Mouse (Mus musculus): Measurements from ENCODE around the gene Ebf3. TPM values are rescaled to one million over a fixed set of nuclear protein-coding genes. Genes with fewer than 3 reads are reported as not detected.

The Ebf3 gene
- polyA plus RNA-seq, 1 experiment = not detected

DNA sequence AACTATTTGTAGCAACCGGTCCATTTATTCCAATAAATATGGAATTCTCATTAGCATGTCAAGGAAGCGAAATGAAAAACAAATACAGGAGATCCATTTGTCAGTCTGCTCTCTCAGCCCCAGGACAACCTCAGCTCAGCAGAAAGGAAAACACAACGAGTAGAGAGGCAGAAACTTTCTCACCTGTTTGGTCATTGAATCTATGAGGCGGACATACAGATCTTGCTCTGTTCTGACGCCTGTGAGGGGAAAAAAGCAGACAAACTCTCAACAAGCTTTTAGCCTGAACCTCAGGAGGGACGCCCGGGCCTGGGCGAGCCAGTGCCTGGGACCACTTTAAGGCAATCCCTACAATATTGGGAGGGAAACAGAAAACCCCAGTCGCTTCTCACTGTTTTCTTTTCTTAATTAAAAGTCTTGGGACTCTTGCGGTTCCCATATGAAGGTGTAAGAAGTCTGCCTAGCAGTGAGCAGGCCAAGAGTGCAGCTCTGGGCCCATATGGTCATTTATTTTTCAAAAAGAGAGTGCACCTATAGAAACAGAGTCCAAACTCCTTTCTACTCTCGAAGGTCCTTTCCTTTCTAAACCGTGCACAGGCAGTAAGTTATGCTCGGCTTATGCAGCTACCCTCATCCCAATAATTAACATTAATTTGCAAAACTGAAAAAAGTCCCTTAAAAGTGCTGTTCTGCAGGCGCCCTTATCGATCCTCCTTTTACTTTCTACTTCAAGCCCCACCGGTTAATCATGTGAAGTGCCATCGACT is 1.9 kb downstream of the Ebf3 start:
- no peaks in the 10 kb centered on the region for H3K9me3 ChIP-seq

DNA sequence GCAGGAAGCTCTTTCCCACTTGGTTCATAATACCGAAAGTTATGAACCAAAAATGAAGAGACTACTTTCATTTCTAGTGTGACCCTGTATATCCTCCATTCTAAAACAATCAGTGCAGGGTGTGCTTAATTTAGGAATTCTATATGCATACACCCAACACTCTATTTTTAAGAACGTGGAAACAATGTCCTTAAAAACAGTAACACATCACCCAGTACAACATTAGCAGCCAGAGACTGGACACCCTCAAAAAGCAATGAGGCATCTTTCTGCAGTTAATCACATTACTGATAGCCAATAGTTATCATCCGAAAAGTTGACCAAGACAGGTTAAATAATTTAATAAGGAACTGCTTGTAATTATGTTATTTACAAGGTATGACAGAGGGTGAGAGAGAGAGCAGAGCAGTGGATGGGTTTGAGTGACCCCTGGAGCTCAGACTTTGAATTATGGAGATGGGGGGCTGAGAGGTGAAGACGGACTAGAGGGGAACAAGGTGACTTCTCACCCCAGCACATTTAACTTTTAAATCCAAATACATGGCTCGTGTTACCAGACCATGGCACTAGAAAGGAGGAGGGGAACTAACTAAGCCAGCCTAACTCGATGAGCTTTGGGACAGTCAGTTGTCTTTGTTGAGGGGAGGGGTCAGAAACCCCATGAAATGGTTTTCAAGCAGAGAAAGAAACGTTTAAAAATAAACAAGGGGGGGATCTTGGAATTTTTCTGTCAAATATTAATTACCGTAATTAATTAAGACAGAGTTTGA is 2.7 kb downstream of the Ebf3 start:
- TF ChIP-seq FLI1 (IDR thresholded peaks at IDR 0.05; ENCODE audit: low read length) = no peak
- no peak for TF ChIP-seq GATA1 (IDR thresholded peaks at IDR 0.05; ENCODE audit: borderline replicate concordance, low read length)
- H3K4me3 ChIP-seq (replicated peaks) = no peak overlapping the region
- H3K9me3 ChIP-seq = no peaks in the 10 kb centered on the region
- no peaks in the 10 kb centered on the region for H3K36me3 ChIP-seq (replicated peaks; ENCODE audit: low read length)
- peaks cover 47% of the 10 kb centered on the region for H3K4me1 ChIP-seq
- peaks cover 98% of the 10 kb centered on the region for H3K27me3 ChIP-seq (replicated peaks)

More for the DNA sequence above, 1.9 kb downstream of the Ebf3 start:
- no peaks in the 10 kb centered on the region for H3K36me3 ChIP-seq (replicated peaks; ENCODE audit: low read length)
- H3K4me1 ChIP-seq = peaks cover 47% of the 10 kb centered on the region
- H3K27me3 ChIP-seq (replicated peaks) = peaks cover 98% of the 10 kb centered on the region
- TF ChIP-seq FLI1 (IDR thresholded peaks at IDR 0.05; ENCODE audit: low read length) = no peak
- TF ChIP-seq GATA1 (IDR thresholded peaks at IDR 0.05; ENCODE audit: borderline replicate concordance, low read length) = no peak
- peak overlapping the region; percentile 89 for H3K4me3 ChIP-seq (replicated peaks)

DNA sequence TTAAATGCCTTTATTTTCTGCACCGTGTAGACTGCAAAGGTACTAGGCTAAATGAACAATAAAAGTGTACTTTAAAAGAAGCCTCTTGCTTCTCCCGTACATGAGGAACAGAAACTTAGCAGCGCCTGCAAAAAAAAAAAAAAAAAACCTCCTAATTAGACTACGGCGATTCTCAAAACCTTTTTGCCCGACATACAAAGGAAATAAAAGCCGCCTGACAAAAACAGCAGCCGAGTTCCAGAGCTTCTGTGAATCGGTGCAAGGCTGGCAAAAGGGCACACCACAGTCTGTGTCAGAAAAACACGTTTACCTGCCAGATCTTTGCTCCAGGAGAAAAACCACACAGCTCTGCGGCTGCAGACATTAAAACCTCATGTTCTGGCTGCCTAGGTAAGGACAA is 3.4 kb downstream of the Ebf3 start:
- H3K27me3 ChIP-seq (replicated peaks) = peaks cover 97% of the 10 kb centered on the region
- H3K4me1 ChIP-seq = peaks cover 47% of the 10 kb centered on the region
- TF ChIP-seq FLI1 (IDR thresholded peaks at IDR 0.05; ENCODE audit: low read length) (no peak), GATA1 (IDR thresholded peaks at IDR 0.05; ENCODE audit: borderline replicate concordance, low read length) (no peak)
- no peaks in the 10 kb centered on the region for H3K36me3 ChIP-seq (replicated peaks; ENCODE audit: low read length)
- no peak overlapping the region for H3K4me3 ChIP-seq (replicated peaks)
- no peaks in the 10 kb centered on the region for H3K9me3 ChIP-seq

DNA sequence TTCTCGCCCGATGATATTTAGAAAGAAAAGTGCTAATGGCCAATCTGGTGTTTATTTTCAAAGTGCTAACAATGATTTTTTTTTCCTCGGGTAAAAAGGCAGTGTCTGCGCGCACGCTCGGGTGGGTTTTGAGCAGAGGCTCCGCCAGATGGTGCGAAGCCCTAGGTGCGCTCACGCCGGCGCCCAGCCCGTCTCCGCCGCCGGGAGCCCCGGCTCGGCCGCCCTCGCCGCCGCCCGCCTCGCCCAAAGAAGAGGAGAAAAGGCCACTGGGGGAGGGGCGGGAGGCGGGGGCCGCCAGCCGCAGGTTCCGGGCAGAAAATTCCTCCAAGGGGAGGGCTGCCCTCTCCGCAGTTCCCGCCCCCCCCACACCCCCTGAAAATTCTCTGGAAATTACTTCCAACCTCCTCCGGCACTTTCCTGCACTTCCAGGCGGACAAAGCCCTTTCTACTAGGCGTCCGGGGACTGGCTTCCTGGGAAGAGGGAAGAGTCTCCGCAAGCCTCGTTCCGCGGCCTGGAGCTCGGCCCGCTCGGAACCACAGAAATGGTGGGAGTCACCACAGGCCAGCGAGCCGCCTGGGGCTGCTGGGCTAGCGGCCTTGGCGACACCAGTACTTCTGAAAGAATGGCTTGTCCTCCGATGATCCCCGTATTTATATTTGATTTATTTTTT is 4.0 kb downstream of the Ebf3 start:
- Histone ChIP-seq H3K9me3 (no peaks in the 10 kb centered on the region), H3K27me3 (replicated peaks) (peaks cover 94% of the 10 kb centered on the region), H3K4me3 (replicated peaks) (peak overlapping the region; percentile 33)

DNA sequence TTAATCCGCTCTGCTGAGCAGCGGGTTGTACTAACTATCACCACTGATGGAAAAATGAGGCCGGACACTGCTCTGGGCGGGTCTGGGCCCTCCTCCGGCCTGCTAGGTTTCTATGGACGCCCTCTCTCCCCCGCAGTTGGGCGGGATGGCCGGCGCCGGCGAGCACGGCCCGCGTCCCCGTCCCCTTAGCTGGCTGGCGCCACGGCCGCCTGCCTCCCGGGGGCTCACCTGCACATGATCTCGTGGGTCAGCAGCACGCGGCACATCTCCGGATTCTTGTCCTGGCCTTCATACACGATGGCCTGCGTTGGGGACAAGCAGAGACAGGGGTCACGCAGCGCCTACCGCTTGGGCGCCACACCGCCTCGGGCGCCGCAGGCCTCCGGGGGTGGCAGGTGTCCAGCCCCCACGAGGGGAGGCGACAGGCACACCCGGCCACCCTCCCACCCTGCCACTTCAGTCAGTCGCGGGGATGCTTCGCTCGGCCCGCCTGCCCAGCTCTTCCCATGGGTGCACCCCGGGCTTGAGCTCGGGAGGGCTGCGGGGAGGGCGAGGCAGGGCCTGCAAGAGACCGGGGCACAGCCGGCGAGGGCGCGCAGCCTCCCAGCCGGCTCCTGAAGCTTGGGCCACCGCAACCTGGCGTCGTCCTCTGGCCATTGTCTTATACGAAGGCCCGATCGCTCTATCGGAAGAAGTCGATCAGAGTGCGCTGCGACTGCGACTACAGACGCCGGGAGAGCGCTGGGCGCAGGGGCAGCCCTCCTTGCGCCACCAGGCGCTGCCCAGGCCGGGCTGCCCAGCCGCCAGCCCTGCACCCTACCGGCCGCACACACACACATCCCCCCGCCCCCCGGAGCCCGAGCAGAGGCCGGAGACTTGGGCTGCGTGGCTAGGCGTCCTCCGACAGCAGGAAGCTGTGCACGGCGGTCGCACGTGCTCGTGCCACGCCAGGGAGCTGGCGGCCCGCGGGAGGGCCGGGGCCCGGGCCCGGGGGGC is 4.9 kb downstream of the Ebf3 start:
- TF ChIP-seq GATA1 (IDR thresholded peaks at IDR 0.05; ENCODE audit: borderline replicate concordance, low read length) = no peak
- Histone ChIP-seq H3K4me1 (peaks cover 38% of the 10 kb centered on the region), H3K27me3 (replicated peaks) (peaks cover 93% of the 10 kb centered on the region), H3K9me3 (no peaks in the 10 kb centered on the region), H3K4me3 (replicated peaks) (peak overlapping the region; percentile 46), H3K36me3 (replicated peaks; ENCODE audit: low read length) (no peaks in the 10 kb centered on the region)

More for the DNA sequence above, 4.0 kb downstream of the Ebf3 start:
- TF ChIP-seq GATA1 (IDR thresholded peaks at IDR 0.05; ENCODE audit: borderline replicate concordance, low read length) = no peak
- TF ChIP-seq FLI1 (IDR thresholded peaks at IDR 0.05; ENCODE audit: low read length) = no peak
- Histone ChIP-seq H3K36me3 (replicated peaks; ENCODE audit: low read length) (no peaks in the 10 kb centered on the region), H3K4me1 (peaks cover 47% of the 10 kb centered on the region)

DNA sequence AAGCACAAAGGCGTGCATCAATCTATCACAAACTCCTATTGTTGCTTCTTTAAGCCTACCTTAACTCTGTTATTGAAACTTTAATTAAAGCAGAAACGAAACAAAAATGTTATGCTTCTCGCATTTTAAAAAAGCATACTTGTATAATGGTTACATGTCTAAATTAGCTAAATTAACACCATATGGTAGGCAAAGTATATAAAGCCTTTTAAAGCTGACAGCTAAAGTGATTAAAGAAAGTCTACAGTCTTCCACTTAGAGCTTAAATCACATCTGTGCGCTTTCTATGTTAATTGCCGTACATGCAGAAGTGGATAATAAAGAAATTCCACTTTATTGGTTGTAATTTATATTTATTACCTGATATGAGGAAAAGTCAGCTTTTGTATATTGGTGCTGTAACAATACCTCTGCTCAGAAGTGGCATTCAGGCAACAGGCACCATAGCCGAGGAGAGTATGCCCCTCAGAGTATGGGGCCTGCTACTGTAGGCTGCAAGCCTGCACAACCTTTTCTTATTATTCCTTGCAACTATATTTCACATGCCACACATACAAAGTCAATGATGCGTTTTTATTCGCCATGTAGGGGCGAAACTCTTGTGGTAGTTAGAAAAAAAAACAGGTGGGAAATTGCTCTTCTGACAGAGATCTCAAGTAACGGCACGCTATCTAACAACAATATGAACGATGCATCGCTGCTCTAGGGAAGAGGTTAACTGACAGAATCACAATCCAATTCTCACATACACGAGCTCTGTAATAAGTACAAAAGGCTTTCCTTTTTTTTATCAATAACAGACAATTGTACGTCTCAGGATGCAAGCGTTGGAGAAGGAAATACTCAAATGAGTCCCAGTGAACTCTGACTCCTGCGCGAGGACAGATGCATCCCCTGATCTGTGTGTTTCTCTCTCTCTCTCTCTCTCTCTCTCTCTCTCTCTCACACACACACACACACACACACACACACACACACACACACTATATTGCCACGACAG is 5.9 kb downstream of the Ebf3 start:
- Histone ChIP-seq H3K27me3 (replicated peaks) (peaks cover 92% of the 10 kb centered on the region), H3K4me1 (peaks cover 28% of the 10 kb centered on the region), H3K4me3 (replicated peaks) (no peak overlapping the region), H3K9me3 (no peaks in the 10 kb centered on the region), H3K36me3 (replicated peaks; ENCODE audit: low read length) (no peaks in the 10 kb centered on the region)
- TF ChIP-seq FLI1 (IDR thresholded peaks at IDR 0.05; ENCODE audit: low read length) = no peak
- no peak for TF ChIP-seq GATA1 (IDR thresholded peaks at IDR 0.05; ENCODE audit: borderline replicate concordance, low read length)

DNA sequence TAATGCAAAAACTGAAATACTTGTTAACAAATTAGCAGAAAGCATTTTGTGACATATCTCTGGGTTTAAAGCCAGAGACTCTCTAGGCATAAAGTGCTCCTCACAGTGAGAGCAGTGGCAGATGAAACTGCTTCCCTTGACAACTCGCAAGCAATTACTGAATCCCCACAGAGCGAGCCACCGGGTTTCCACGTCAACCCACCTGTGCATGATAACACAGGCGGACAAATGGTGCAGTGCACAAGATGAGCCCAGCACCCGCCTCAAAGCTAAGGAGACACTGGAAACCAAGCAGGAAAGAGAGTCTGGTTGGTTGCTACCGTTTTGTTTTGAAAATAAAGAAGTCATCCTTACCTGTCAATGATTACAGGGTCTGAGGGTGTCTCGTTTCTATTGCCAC is 7.1 kb downstream of the Ebf3 start:
- H3K9me3 ChIP-seq = no peaks in the 10 kb centered on the region
- peaks cover 20% of the 10 kb centered on the region for H3K4me1 ChIP-seq
- no peaks in the 10 kb centered on the region for H3K36me3 ChIP-seq (replicated peaks; ENCODE audit: low read length)
- TF ChIP-seq GATA1 (IDR thresholded peaks at IDR 0.05; ENCODE audit: borderline replicate concordance, low read length) = no peak
- TF ChIP-seq FLI1 (IDR thresholded peaks at IDR 0.05; ENCODE audit: low read length) = no peak
- H3K27me3 ChIP-seq (replicated peaks) = peaks cover 85% of the 10 kb centered on the region
- H3K4me3 ChIP-seq (replicated peaks) = no peak overlapping the region

DNA sequence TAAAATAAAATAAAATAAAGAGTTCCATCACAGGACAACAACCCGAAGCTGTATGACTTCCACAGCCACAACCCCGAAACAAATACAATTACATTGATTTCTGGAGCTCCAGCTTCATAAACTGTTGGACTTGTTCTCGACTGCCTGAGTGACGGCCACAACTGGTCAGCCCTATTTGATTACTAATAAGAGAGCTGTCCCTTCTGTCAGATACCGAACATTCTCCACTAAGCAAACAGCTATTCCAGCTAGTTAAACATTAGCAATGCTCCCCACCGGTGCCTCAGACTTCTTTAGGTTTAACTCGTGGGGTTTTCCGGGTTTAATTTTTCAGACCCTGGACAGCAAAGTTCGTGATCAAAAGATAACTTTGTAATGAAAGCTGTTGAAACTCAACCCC is 8.1 kb downstream of the Ebf3 start:
- H3K27me3 ChIP-seq (replicated peaks) = peaks cover 85% of the 10 kb centered on the region
- no peaks in the 10 kb centered on the region for H3K9me3 ChIP-seq
- H3K36me3 ChIP-seq (replicated peaks; ENCODE audit: low read length) = no peaks in the 10 kb centered on the region
- H3K4me1 ChIP-seq = peaks cover 20% of the 10 kb centered on the region
- H3K4me3 ChIP-seq (replicated peaks) = no peak overlapping the region
- TF ChIP-seq GATA1 (IDR thresholded peaks at IDR 0.05; ENCODE audit: borderline replicate concordance, low read length) (no peak), FLI1 (IDR thresholded peaks at IDR 0.05; ENCODE audit: low read length) (no peak)

All from megakaryocyte, embryonic 14.5 days (primary cell).